Mouse (Mus musculus) ES-E14 (cell line): Measurements from ENCODE around the gene Hdac6.

Experiments used
- HCFC1 ChIP-seq: IDR thresholded peaks from 2 replicates; pipeline ENCODE4 v1.6.1; 2012; ENCODE audit warnings: low read length, inconsistent platforms, borderline replicate concordance; ENCODE audit not compliant: insufficient read depth
- ZNF384 ChIP-seq: IDR thresholded peaks from 2 replicates; pipeline ENCODE4 v1.6.1; 2012; ENCODE audit warnings: low read depth, low read length, inconsistent platforms

DNA sequence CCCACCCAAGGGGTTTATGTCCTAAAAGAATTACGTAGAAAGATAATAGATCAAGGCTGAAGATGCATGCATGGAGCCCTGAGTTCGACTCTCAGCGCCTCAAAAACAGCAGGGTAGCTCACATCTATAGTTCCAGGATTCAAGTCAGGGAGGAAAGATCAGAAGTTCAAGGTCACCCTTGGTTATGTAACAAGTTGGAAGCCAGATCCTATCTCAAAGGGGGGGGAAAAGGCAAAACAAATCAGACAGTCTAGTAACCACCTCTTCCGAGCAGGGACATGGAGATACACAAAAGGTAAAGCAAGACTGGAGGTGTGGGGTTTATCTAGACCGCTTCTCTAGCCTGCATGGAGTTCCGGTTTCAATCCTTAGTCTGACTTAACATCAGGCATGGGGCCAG lies 21.4 kb downstream of the Hdac6 start:
- TF ChIP-seq HCFC1 = no peak
- TF ChIP-seq ZNF384 = no peak
